Mouse (Mus musculus) liver, embryonic 14.5 days (tissue): ENCODE results near the gene Pygm. TPM values are rescaled to one million over a fixed set of nuclear protein-coding genes. Genes with fewer than 3 reads are reported as not detected.

Experiments
- ATAC-seq: fragments of 200-750 bp; cut with Nextera tagmentation; 2 replicates; pipeline ENCODE4 v1.8.0; 2017; ENCODE audit warnings: moderate number of reproducible peaks, mild to moderate bottlenecking, moderate library complexity; ENCODE audit not compliant: insufficient read depth
- DNase-seq, 3 experiments: peaks; one replicate each; pipeline ENCODE4 v3.0.0-alpha.2; 2012 to 2013; ENCODE audit warnings: low read depth in 3 of 3, low spot score in 3 of 3
- H3K27ac ChIP-seq: fragments of 300-500 bp; sonication (generic); 2 replicates; pipeline ENCODE4 v1.5.1; 2014; ENCODE audit warnings: moderate library complexity, mild to moderate bottlenecking, control low read depth, inconsistent platforms
- H3K27me3 ChIP-seq: fragments of 300-500 bp; sonication (generic); 2 replicates; pipeline ENCODE4 v1.6.1; 2014; ENCODE audit warnings: mild to moderate bottlenecking, low read length, moderate library complexity; ENCODE audit not compliant: control insufficient read depth, insufficient read depth
- H3K36me3 ChIP-seq: fragments of 300-500 bp; sonication (generic); replicated peaks from 2 replicates; pipeline ENCODE4 v1.6.1; 2014; ENCODE audit warnings: low read depth; ENCODE audit not compliant: control insufficient read depth, insufficient read depth
- H3K4me1 ChIP-seq, 2 experiments: fragments of 200-500 bp in 1 of 2; fragments of 300-500 bp in 1 of 2; sonication (generic) in 1 of 2; replicated peaks; 2 replicates each; pipeline ENCODE4 v1.6.1; 2012 to 2014; ENCODE audit warnings: antibody characterized with exemption in 1 of 2, inconsistent platforms in 1 of 2, low read length in 1 of 2; ENCODE audit not compliant: control insufficient read depth in 2 of 2, insufficient read depth in 2 of 2
- H3K4me2 ChIP-seq: fragments of 300-500 bp; sonication (generic); 2 replicates; pipeline ENCODE4 v1.6.1; 2014; ENCODE audit warnings: low read depth, mild to moderate bottlenecking, control low read depth, moderate library complexity
- H3K4me3 ChIP-seq, 2 experiments: fragments of 200-500 bp in 1 of 2; fragments of 300-500 bp in 1 of 2; sonication (generic) in 1 of 2; 2 replicates each; pipeline ENCODE4 v1.5.1; 2012 to 2014; ENCODE audit warnings: low read depth in 2 of 2, low read length in 2 of 2, mild to moderate bottlenecking in 2 of 2, control low read depth in 1 of 2, inconsistent platforms in 1 of 2, moderate library complexity in 1 of 2; ENCODE audit not compliant: insufficient read depth in 1 of 2
- H3K9ac ChIP-seq: fragments of 300-500 bp; sonication (generic); replicated peaks from 2 replicates; pipeline ENCODE4 v1.6.1; 2014; ENCODE audit warnings: mild to moderate bottlenecking, control low read depth, moderate library complexity
- H3K9me3 ChIP-seq: fragments of 300-500 bp; sonication (generic); 2 replicates; pipeline ENCODE4 v1.6.1; 2016; ENCODE audit warnings: low read length, mixed read lengths; ENCODE audit not compliant: control insufficient read depth
- CTCF ChIP-seq: IDR thresholded peaks from 2 replicates; pipeline ENCODE4 v1.5.1; 2016; ENCODE audit warnings: antibody characterized with exemption, low read depth, control low read depth
- EP300 ChIP-seq: IDR thresholded peaks from 2 replicates; pipeline ENCODE4 v1.6.1; 2016; ENCODE audit warnings: antibody characterized with exemption, low read depth
- WGBS: fragments of 180-500 bp; shearing (Covaris S2); extraction: QIAGEN DNeasy Blood & Tissue Kit; methylation state at CpG from one replicate; pipeline ENCODE4 v1.1.7; 2014; ENCODE audit not compliant: insufficient replicate concordance; 5-methylcytosine and 5-hydroxymethylcytosine counted together
- polyA plus RNA-seq, 2 experiments: library from polyadenylated mRNA; depleted of rRNA in 1 of 2; stranded (reverse) in 1 of 2; unstranded in 1 of 2; fragments of >200 nt; fragmentation: Nextera tagmentation in 1 of 2; extraction: Ambion mirVana in 1 of 2; gene quantifications; 2 replicates each; pipeline versions ENCODE4 v1.2.1 to v1.2.3; 2012 to 2014

The Pygm gene
- polyA plus RNA-seq, 2 experiments: 1.2 TPM

DNA sequence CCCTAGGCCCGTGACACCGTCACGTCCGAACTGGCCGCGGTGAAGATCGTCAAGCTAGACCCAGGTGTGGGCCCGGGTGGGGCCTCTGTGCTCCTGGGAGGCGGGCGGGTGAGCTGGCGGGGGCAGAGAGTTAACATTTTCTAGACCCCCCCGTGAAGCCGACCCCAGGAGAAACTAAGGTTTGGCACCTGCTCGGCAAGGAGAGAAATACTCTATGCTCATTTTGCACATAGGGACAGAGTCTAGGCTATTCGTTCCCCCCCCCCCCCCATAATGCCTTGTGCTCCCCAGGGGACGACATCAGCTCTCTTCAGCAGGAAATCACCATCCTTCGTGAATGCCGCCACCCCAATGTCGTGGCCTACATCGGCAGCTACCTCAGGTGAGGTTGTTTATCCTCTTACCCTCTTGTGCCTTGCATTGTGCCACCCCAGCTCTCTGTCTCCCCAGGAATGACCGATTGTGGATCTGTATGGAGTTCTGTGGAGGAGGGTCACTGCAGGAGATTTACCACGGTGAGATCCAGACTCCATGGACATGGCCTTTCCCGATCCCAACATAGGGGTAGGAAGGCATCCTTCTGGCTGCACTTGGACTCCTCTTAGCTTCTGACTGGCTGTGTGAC, 42.6 kb upstream of the Pygm start:
- Histone ChIP-seq H3K4me3 (peak overlapping the region; percentile 67 to 92), H3K9me3 (no peaks in the 10 kb centered on the region), H3K4me2 (peak overlapping the region; percentile 77), H3K36me3 (peaks cover 6% of the 10 kb centered on the region), H3K27me3 (no peaks in the 10 kb centered on the region), H3K27ac (no peak overlapping the region), H3K4me1 (peaks cover 8 to 22% of the 10 kb centered on the region in 2 experiments), H3K9ac (peak overlapping the region; percentile 82)
- TF ChIP-seq EP300 (no peak), CTCF (no peak)
- ATAC-seq: peak; percentile 44; the same call in 1 of the 2 replicates
- 5% methylated on average over 23 of the region's 23 CpGs for WGBS
- DNase-seq: no peak

DNA sequence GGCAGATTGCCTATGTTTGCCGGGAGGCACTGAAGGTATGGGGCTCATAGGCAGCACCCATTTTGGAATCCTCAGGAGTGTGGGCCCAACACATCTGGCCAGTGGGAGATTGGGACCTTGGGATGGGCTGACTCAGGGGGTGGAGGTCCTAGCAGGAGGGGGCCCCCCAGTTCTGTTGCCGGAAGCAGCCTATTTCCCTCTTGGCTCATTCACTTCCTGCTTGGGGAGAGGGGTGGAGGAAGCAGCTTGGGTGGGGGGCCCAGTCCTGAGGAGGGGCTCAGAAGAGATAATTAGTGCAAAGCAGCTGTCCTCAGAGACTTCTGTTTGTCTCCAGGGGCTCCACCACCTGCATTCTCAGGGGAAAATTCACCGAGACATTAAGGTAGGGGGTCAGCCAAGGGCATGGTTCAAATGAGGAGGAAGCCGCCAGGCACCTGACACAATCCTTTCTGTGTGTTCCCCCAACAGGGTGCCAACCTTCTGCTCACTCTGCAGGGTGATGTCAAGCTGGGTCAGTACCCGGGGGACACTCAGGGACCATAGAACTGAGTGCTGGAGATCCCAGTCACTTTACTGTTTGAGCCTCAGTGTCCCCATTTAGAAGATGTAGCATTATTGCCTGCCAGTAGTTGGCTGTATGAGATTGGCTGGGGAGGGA, 41.8 kb upstream of the Pygm start:
- Histone ChIP-seq H3K36me3 (peaks cover 6% of the 10 kb centered on the region), H3K27ac (no peak overlapping the region)

DNA sequence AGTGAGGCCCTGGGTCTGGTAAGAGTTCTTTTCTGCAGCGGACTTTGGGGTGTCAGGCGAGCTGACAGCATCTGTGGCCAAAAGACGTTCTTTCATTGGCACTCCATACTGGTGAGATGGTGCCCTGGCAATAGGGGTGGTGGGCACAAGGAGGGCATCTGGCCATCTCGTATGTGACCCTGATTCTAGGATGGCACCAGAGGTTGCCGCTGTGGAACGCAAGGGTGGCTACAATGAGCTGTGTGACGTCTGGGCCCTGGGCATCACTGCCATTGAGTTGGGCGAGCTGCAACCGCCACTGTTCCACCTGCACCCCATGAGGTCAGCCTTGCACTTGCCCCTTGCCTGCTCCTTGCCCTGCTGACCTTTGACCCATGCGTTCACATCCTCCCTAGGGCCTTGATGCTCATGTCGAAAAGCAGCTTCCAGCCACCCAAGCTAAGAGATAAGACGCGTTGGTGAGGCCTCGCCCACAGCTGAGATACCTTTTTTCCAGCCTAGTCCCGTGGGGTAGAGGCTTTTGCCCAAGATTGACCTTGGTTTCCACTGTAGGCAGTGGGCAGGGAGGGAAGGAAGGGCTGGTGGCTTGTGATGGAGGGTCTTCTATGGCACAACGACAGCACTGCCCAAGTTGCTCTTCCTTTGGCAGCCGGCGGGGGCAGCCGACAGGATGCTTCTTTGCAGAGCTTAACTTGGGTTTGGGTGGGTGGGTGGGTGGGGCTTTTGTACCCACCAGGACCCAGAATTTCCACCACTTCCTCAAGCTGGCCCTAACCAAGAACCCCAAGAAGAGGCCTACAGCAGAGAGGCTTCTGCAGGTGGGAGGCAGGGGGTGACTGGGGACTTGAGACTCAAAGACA, 40.9 kb upstream of the Pygm start:
- WGBS: 58% methylated on average over 19 of the region's 19 CpGs
- no peak overlapping the region for H3K4me2 ChIP-seq
- peaks cover 6% of the 10 kb centered on the region for H3K36me3 ChIP-seq
- peaks cover 8 to 20% of the 10 kb centered on the region in 2 experiments for H3K4me1 ChIP-seq
- no peak overlapping the region for H3K27ac ChIP-seq
- no peak overlapping the region for H3K9ac ChIP-seq
- DNase-seq: no peak
- peak; percentile 37; the same call in 1 of the 2 replicates for TF ChIP-seq CTCF
- no peak for TF ChIP-seq EP300
- H3K9me3 ChIP-seq: no peaks in the 10 kb centered on the region
- H3K27me3 ChIP-seq: no peaks in the 10 kb centered on the region
- no peak overlapping the region for H3K4me3 ChIP-seq
- no peak for ATAC-seq

More for the DNA sequence above, 41.8 kb upstream of the Pygm start:
- ATAC-seq (no peak), DNase-seq (no peak)
- Histone ChIP-seq H3K4me2 (peak overlapping the region; percentile 77), H3K9ac (no peak overlapping the region), H3K4me3 (peak overlapping the region; percentile 67 to 92; a peak in 3 of 4 replicates), H3K4me1 (peaks cover 8 to 20% of the 10 kb centered on the region in 2 experiments), H3K9me3 (no peaks in the 10 kb centered on the region), H3K27me3 (no peaks in the 10 kb centered on the region)
- no peak for TF ChIP-seq EP300
- no peak for TF ChIP-seq CTCF
- WGBS: 51% methylated on average over 5 of the region's 5 CpGs

DNA sequence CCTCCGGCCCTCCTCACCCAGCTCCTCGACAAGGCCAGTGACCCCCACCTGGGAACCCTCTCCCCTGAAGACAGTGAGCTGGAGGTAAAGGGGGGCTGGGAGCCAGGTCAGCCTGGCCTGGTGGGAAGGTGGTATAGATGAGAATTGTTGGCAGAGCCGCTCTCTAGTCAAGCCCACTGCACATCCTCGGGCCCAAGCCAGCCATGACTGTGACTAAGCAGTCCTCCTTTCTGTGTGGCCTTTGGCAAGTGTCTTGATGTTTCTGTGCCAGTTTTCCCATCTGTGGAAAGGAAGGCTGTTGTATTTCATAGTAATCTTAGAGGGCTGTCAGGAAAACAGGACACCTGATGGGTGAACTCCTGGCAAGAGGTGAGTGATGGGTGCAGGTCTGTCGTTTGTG, 40.2 kb upstream of the Pygm start:
- H3K4me3 ChIP-seq: no peak overlapping the region
- H3K9me3 ChIP-seq: no peaks in the 10 kb centered on the region
- WGBS: 83% methylated on average over 5 of the region's 5 CpGs
- no peak for ATAC-seq
- TF ChIP-seq CTCF (no peak), EP300 (no peak)
- no peak overlapping the region for H3K9ac ChIP-seq
- DNase-seq: no peak
- H3K27ac ChIP-seq: no peak overlapping the region
- peaks cover 2% of the 10 kb centered on the region for H3K36me3 ChIP-seq
- peaks cover 14 to 26% of the 10 kb centered on the region in 2 experiments for H3K4me1 ChIP-seq
- H3K27me3 ChIP-seq: no peaks in the 10 kb centered on the region
- H3K4me2 ChIP-seq: no peak overlapping the region
